8 mouse cellular contexts compared by ENCODE assay signal in genomic region chr7:141192776-141193347, GRCm38 (mm10). TPM values are rescaled to one million over a fixed set of nuclear protein-coding genes. Genes with fewer than 3 reads are reported as not detected.
DNase-seq lines count a peak whose midpoint lies in the region; ATAC-seq and TF ChIP-seq lines count a peak whose summit lies in the region.

No protein-coding gene starts in this region.

- peaks cover 11% of the 10 kb centered on the region for H3K4me1 ChIP-seq in heart, adult 2 months (ENCODE audit: control insufficient read depth, insufficient read depth, low read length)
- peaks cover 0 to 17% of the 10 kb centered on the region in 2 experiments; a peak in 1 of 4 replicates for H3K4me1 ChIP-seq in ES-E14 (ENCODE audit: control insufficient read depth in 2 of 2, insufficient read depth in 2 of 2, low read length in 2 of 2, poor library complexity in 1 of 2)
- peaks cover 44% of the 10 kb centered on the region for H3K4me1 ChIP-seq in hindbrain, embryonic 10.5 days (replicated peaks)
- peaks cover 25% of the 10 kb centered on the region for H3K4me1 ChIP-seq in lung, embryonic 15.5 days
- peaks cover 7% of the 10 kb centered on the region for H3K4me1 ChIP-seq in testis, adult 2 months (ENCODE audit: control insufficient read depth, insufficient read depth, low read length)

- no peak for TF ChIP-seq CTCF in heart, adult 2 months (IDR thresholded peaks at IDR 0.05)
- no peak for TF ChIP-seq CTCF in testis, adult 2 months (IDR thresholded peaks at IDR 0.05; ENCODE audit: control insufficient read depth, insufficient read depth, insufficient replicate concordance, low read depth, low read length)

- H3K9me3 ChIP-seq in ES-E14 (ENCODE audit: control insufficient read depth, insufficient read depth, low read depth, low read length): no peaks in the 10 kb centered on the region
- H3K9me3 ChIP-seq in hindbrain, embryonic 10.5 days: no peaks in the 10 kb centered on the region
- H3K9me3 ChIP-seq in lung, embryonic 15.5 days: no peaks in the 10 kb centered on the region

- no peaks in the 10 kb centered on the region for H3K36me3 ChIP-seq in heart, adult 2 months (ENCODE audit: control insufficient read depth, insufficient read depth, low read length)
- peaks cover 32% of the 10 kb centered on the region for H3K36me3 ChIP-seq in ES-E14 (ENCODE audit: control insufficient read depth, insufficient read depth, low read length, poor library complexity, severe bottlenecking)
- peaks cover 45% of the 10 kb centered on the region for H3K36me3 ChIP-seq in hindbrain, embryonic 10.5 days
- H3K36me3 ChIP-seq in lung, embryonic 15.5 days: peaks cover 32% of the 10 kb centered on the region
- H3K36me3 ChIP-seq in testis, adult 2 months (ENCODE audit: control insufficient read depth, insufficient read depth, low read length): no peaks in the 10 kb centered on the region

- H3K27ac ChIP-seq in heart, adult 2 months: peak overlapping the region; percentile 92
- no peak overlapping the region for H3K27ac ChIP-seq in ES-E14 (ENCODE audit: insufficient read depth, low read depth, low read length, poor library complexity, severe bottlenecking)
- H3K27ac ChIP-seq in hindbrain, embryonic 10.5 days: peak overlapping the region; percentile 95
- H3K27ac ChIP-seq in lung, embryonic 15.5 days: peak overlapping the region; percentile 88
- H3K27ac ChIP-seq in testis, adult 2 months (ENCODE audit: control insufficient read depth, insufficient read depth, low read depth, low read length): peak overlapping the region; percentile 42; the same call in 1 of the 2 replicates

- peaks cover 1% of the 10 kb centered on the region; the same call in 1 of the 2 replicates for H3K79me2 ChIP-seq in heart, adult 2 months (replicated peaks; ENCODE audit: control insufficient read depth, insufficient read depth, low read length)

- H3K9ac ChIP-seq in heart, adult 2 months (ENCODE audit: low read depth, low read length): peak overlapping the region; percentile 94
- H3K9ac ChIP-seq in ES-E14 (ENCODE audit: insufficient read depth, low read depth, low read length, poor library complexity, severe bottlenecking): peak overlapping the region; percentile 81
- H3K9ac ChIP-seq in lung, embryonic 15.5 days: peak overlapping the region; percentile 97

- no peak for DNase-seq in heart, adult 2 months
- no peak for DNase-seq in heart, adult 8-10 months (ENCODE audit: low spot score)
- DNase-seq in ES-E14 (ENCODE audit: low read depth, low spot score): no peak
- DNase-seq in hindbrain, embryonic 10.5 days (ENCODE audit: low spot score): no peak
- DNase-seq in urinary bladder, postnatal 10 days (ENCODE audit: low spot score): no peak
- no peak for DNase-seq in adrenal gland, postnatal 25 days

- intact Hi-C loops in heart, adult 2 months (cut with DNase I): loop anchor here (5.0 kb wide), 1 partner anchor 251 kb away; the partner anchor contains the start of gene Pgghg

- TF ChIP-seq EP300 in heart, adult 2 months (IDR thresholded peaks at IDR 0.05; ENCODE audit: insufficient read depth, low read depth, low read length): no peak

- 34% methylated on average over 12 of the region's 12 CpGs for WGBS in heart, adult 2 months
- 34% methylated on average over 12 of the region's 12 CpGs for WGBS in hindbrain, embryonic 10.5 days
- WGBS in lung, embryonic 15.5 days: 26% methylated on average over 12 of the region's 12 CpGs

- no peak for ATAC-seq in lung, embryonic 15.5 days (ENCODE audit: borderline replicate concordance, extremely low read depth, low FRiP score, low TSS enrichment)

- no peaks in the 10 kb centered on the region for H3K27me3 ChIP-seq in heart, adult 2 months (ENCODE audit: control insufficient read depth, insufficient read depth, low read length)
- H3K27me3 ChIP-seq in hindbrain, embryonic 10.5 days (ENCODE audit: insufficient read depth, poor library complexity, severe bottlenecking): no peaks in the 10 kb centered on the region
- H3K27me3 ChIP-seq in lung, embryonic 15.5 days: no peaks in the 10 kb centered on the region; the same call in 1 of the 2 replicates
- no peaks in the 10 kb centered on the region for H3K27me3 ChIP-seq in testis, adult 2 months (ENCODE audit: control insufficient read depth, insufficient read depth, low read length)

- in situ Hi-C loops in ES-E14 (cut with MboI; ENCODE audit: low sequenced_read_pairs in 2 of 2, unreplicated experiment in 2 of 2): no loop called here

- TF ChIP-seq POLR2A in heart, adult 2 months (IDR thresholded peaks at IDR 0.05; ENCODE audit: insufficient read depth, low read depth, low read length): no peak
- TF ChIP-seq POLR2A in testis, adult 2 months (IDR thresholded peaks at IDR 0.05; ENCODE audit: control insufficient read depth, low read depth, low read length): no peak

- peak overlapping the region; percentile 95 for H3K4me2 ChIP-seq in lung, embryonic 15.5 days

- peak overlapping the region; percentile 95 for H3K4me3 ChIP-seq in heart, adult 2 months
- peak overlapping the region; percentile 88 to 93 for H3K4me3 ChIP-seq in ES-E14 (ENCODE audit: insufficient read depth in 1 of 2, low read depth in 1 of 2, low read length in 2 of 2, poor library complexity in 1 of 2, severe bottlenecking in 1 of 2)
- H3K4me3 ChIP-seq in hindbrain, embryonic 10.5 days: peak overlapping the region; percentile 83
- H3K4me3 ChIP-seq in lung, embryonic 15.5 days: peak overlapping the region; percentile 92
- H3K4me3 ChIP-seq in testis, adult 2 months (ENCODE audit: control insufficient read depth, low read depth, low read length): peak overlapping the region; percentile 83

TF ChIP-seq in ES-E14, 5 proteins besides CTCF, POLR2A, EP300 and RAD21:
- TF ChIP-seq MAFK (IDR thresholded peaks at IDR 0.05; ENCODE audit: insufficient read depth, low read depth, low read length) (no peak), ZNF384 (IDR thresholded peaks at IDR 0.05; ENCODE audit: low read depth, low read length) (no peak), CHD2 (IDR thresholded peaks at IDR 0.05; ENCODE audit: low read depth, low read length) (no peak), ZC3H11A (IDR thresholded peaks at IDR 0.05; ENCODE audit: borderline replicate concordance, low read depth, low read length) (no peak), HCFC1 (IDR thresholded peaks at IDR 0.05; ENCODE audit: borderline replicate concordance, insufficient read depth, low read length) (no peak)

RNA-seq across cellular contexts. Expression of gene Hras, which starts 0.9 kb away (rescaled TPM):
- 100 to 1,000 TPM in 1 of 2 experiments, 10 to 100 TPM in 1; 90.8 to 105 TPM for total RNA-seq in heart, adult 2 months (2021)
- polyA plus RNA-seq in heart, adult 2 months (2012; rRNA removed): 63.7 and 79.9 TPM in 2 replicates
- total RNA-seq in heart, adult 8-10 months (2022): 100 to 1,000 TPM in 1 of 4 experiments, 10 to 100 TPM in 3; 81.0 to 107 (median 87.7) TPM
- 130 and 133 TPM in 2 replicates for total RNA-seq in ES-E14 (2012; rRNA removed)
- polyA plus RNA-seq in hindbrain, embryonic 10.5 days (2016; fragmentation: Nextera tagmentation; extraction: Ambion mirVana): 96.8 and 115 TPM in 2 replicates
- 99.9 and 102 TPM in 2 replicates for polyA plus RNA-seq in lung, embryonic 15.5 days (2015; fragmentation: Nextera tagmentation; extraction: Ambion mirVana)
- polyA plus RNA-seq in testis, adult 2 months (2012; rRNA removed): 41.6 and 46.6 TPM in 2 replicates
- 64.8 and 88.0 TPM in 2 replicates for total RNA-seq in adrenal gland, postnatal 25 days (2021)

RNA-seq across cellular contexts. Expression of gene Lrrc56, which starts 1.1 kb away (rescaled TPM):
- total RNA-seq in heart, adult 2 months (2021): 1 to 10 TPM; 2.3 to 3.1 TPM
- polyA plus RNA-seq in heart, adult 2 months (2012; rRNA removed): 4.6 and 4.9 TPM in 2 replicates
- 1 to 10 TPM; 1.8 to 3.4 (median 3.0) TPM for total RNA-seq in heart, adult 8-10 months (2022)
- total RNA-seq in ES-E14 (2012; rRNA removed): 3.3 and 3.9 TPM in 2 replicates
- 14.9 and 17.3 TPM in 2 replicates for polyA plus RNA-seq in hindbrain, embryonic 10.5 days (2016; fragmentation: Nextera tagmentation; extraction: Ambion mirVana)
- polyA plus RNA-seq in lung, embryonic 15.5 days (2015; fragmentation: Nextera tagmentation; extraction: Ambion mirVana): 5.8 and 6.9 TPM in 2 replicates
- 131 and 140 TPM in 2 replicates for polyA plus RNA-seq in testis, adult 2 months (2012; rRNA removed)
- 6.4 and 10.8 TPM in 2 replicates for total RNA-seq in adrenal gland, postnatal 25 days (2021)

RNA-seq across cellular contexts. Expression of gene Rnh1, which starts 20.2 kb away (rescaled TPM):
- 10 to 100 TPM; 62.9 to 73.9 TPM for total RNA-seq in heart, adult 2 months (2021)
- 73.2 and 96.7 TPM in 2 replicates for polyA plus RNA-seq in heart, adult 2 months (2012; rRNA removed)
- total RNA-seq in heart, adult 8-10 months (2022): 10 to 100 TPM; 71.3 to 75.2 (median 72.9) TPM
- total RNA-seq in ES-E14 (2012; rRNA removed): 61.9 and 70.3 TPM in 2 replicates
- polyA plus RNA-seq in hindbrain, embryonic 10.5 days (2016; fragmentation: Nextera tagmentation; extraction: Ambion mirVana): 68.4 and 72.4 TPM in 2 replicates
- 143 and 152 TPM in 2 replicates for polyA plus RNA-seq in lung, embryonic 15.5 days (2015; fragmentation: Nextera tagmentation; extraction: Ambion mirVana)
- 16.6 and 16.7 TPM in 2 replicates for polyA plus RNA-seq in testis, adult 2 months (2012; rRNA removed)
- total RNA-seq in adrenal gland, postnatal 25 days (2021): 298 and 356 TPM in 2 replicates

RNA-seq across cellular contexts. Expression of gene Lmntd2, which starts 21.0 kb away (rescaled TPM):
- total RNA-seq in heart, adult 2 months (2021): not detected
- polyA plus RNA-seq in heart, adult 2 months (2012; rRNA removed): 0.18 and 0.20 TPM in 2 replicates
- total RNA-seq in heart, adult 8-10 months (2022): not detected
- 4.0 and 6.4 TPM in 2 replicates for total RNA-seq in ES-E14 (2012; rRNA removed)
- 3.9 and 4.0 TPM in 2 replicates for polyA plus RNA-seq in hindbrain, embryonic 10.5 days (2016; fragmentation: Nextera tagmentation; extraction: Ambion mirVana)
- polyA plus RNA-seq in lung, embryonic 15.5 days (2015; fragmentation: Nextera tagmentation; extraction: Ambion mirVana): 1.1 and 1.3 TPM in 2 replicates
- 216 and 222 TPM in 2 replicates for polyA plus RNA-seq in testis, adult 2 months (2012; rRNA removed)
- 0.39 TPM in 1 of 2 replicates, not detected in the other for total RNA-seq in adrenal gland, postnatal 25 days (2021)

RNA-seq across cellular contexts. Expression of gene Rassf7, which starts 22.8 kb away (rescaled TPM):
- total RNA-seq in heart, adult 2 months (2021): under 1 TPM; 0.25 to 0.42 TPM
- 2.2 and 3.3 TPM in 2 replicates for polyA plus RNA-seq in heart, adult 2 months (2012; rRNA removed)
- under 1 TPM in 3 of 4 experiments, not detected in 1; 0.66 to 0.90 (median 0.73) TPM for total RNA-seq in heart, adult 8-10 months (2022)
- 32.2 and 44.3 TPM in 2 replicates for total RNA-seq in ES-E14 (2012; rRNA removed)
- 58.5 and 59.0 TPM in 2 replicates for polyA plus RNA-seq in hindbrain, embryonic 10.5 days (2016; fragmentation: Nextera tagmentation; extraction: Ambion mirVana)
- 59.7 and 62.6 TPM in 2 replicates for polyA plus RNA-seq in lung, embryonic 15.5 days (2015; fragmentation: Nextera tagmentation; extraction: Ambion mirVana)
- 33.5 and 41.7 TPM in 2 replicates for polyA plus RNA-seq in testis, adult 2 months (2012; rRNA removed)
- 5.7 and 8.0 TPM in 2 replicates for total RNA-seq in adrenal gland, postnatal 25 days (2021)
